Mouse (Mus musculus): ENCODE results near the gene Scd4. TPM values are rescaled to one million over a fixed set of nuclear protein-coding genes. Genes with fewer than 3 reads are reported as not detected.
"Not testable (repeated sequence)": the region's sequence is repeated elsewhere in the genome, so short reads cannot be mapped to it uniquely, and the experiment has no call there.

The Scd4 gene
- polyA plus RNA-seq, 1 experiment from 2014 or later: 0.13 TPM

DNA sequence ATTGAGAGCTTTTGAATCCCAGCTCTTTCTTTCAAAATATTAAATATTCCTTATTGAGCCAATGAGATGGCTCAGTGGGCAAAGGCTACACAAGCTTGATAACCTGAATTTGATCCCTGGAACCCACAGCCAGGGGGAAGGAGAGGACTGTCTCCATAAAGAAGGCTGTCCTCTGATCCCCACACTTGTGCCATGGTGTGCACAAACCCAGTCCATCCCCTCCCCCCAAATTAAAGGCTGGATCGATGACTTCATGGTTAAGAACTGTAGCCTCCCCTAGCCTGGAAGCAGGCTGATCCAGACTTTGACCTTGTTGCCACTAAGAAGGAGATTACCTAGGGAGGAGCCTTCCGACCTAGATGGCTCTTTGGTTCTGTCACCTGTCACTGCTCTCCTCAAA lies 11.3 kb upstream of the Scd4 start:
- no peaks in the 10 kb centered on the region for H3K4me1 ChIP-seq
- H3K27me3 ChIP-seq: no peaks in the 10 kb centered on the region
- no peak overlapping the region for H3K9ac ChIP-seq
- ATAC-seq (ENCODE audit: low FRiP score, low read depth): no peak
- H3K36me3 ChIP-seq: no peaks in the 10 kb centered on the region; the same call in 1 of the 2 replicates
- H3K27ac ChIP-seq: no peak overlapping the region
- 0 out of 2 replicates have a peak, but pooled peaks cover 5% of the 10 kb centered on the region for H3K9me3 ChIP-seq
- 76% methylated on average over 2 of the region's 2 CpGs for whole genome bisulfite sequencing
- no peak overlapping the region for H3K4me2 ChIP-seq (replicated peaks)
- no peak overlapping the region for H3K4me3 ChIP-seq

DNA sequence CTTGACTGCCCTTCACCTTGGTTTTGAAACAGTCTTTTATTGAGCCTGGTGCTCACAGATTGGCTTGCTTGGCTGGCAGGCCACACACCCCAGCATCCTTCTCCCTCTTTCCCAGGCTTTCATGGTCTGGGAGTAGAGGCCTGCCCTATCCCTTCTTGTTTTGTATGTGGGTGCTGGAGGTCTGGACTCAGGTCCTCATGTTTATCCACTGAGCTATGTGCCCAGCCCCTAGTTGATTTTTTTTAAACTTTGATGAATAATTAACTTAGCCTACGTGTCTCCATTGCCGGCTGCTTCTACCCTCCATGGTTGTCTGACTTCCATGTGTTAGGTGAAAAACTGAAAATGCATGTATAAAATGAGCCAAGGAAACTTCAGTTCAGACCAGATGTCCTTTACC lies 3.3 kb upstream of the Scd4 start:
- WGBS: 97% methylated on average over 2 of the region's 2 CpGs
- Histone ChIP-seq H3K4me2 (replicated peaks) (no peak overlapping the region), H3K27ac (no peak overlapping the region), H3K4me3 (no peak overlapping the region), H3K36me3 (peaks cover 3% of the 10 kb centered on the region; the same call in 1 of the 2 replicates), H3K9ac (no peak overlapping the region), H3K4me1 (no peaks in the 10 kb centered on the region), H3K27me3 (no peaks in the 10 kb centered on the region), H3K9me3 (no peaks in the 10 kb centered on the region)
- no peak for ATAC-seq (ENCODE audit: low FRiP score, low read depth)

DNA sequence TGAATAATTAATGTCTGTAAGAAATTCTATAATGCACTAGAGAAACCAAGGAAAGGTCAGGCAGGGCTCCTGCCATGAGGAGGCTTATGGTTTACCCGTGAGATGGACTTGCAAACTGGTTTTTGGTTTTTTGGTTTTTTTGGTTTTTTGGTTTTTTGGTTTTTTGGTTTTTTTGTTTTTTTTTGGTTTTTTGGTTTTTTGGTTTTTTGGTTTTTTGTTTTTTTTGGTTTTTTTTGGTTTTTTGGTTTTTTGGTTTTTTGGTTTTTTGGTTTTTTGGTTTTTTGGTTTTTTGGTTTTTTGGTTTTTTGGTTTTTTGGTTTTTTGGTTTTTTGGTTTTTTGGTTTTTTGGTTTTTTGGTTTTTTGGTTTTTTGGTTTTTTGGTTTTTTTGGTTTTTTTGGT lies 1.8 kb upstream of the Scd4 start:
- 89% methylated on average over 1 of the region's 1 CpGs for WGBS
- ATAC-seq (ENCODE audit: low FRiP score, low read depth); H3K27me3 ChIP-seq; H3K4me1 ChIP-seq; H3K4me2 ChIP-seq (replicated peaks); H3K36me3 ChIP-seq; H3K9ac ChIP-seq; H3K9me3 ChIP-seq; H3K4me3 ChIP-seq; H3K27ac ChIP-seq: not testable (repeated sequence)

DNA sequence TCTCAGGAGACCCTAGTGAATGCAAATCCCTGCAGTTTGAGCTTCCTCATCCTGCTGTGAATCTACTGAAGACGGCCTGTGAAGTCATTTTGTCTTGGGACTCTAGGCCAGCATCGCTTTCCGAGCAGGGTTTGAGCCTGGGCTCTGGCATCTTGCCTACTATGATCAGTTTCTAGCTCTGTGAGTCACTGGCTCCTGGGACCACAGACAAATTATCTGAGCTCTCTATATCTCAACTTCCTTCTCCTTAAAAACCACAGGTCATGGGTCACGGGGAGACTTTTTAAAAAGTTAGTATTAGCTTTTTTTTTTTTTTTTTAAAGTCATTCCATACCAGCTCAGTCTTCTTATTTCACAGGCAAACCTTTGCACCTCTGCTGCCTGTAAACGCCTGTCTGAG lies 981 bp upstream of the Scd4 start:
- H3K4me3 ChIP-seq: no peak overlapping the region
- no peak overlapping the region for H3K27ac ChIP-seq
- H3K36me3 ChIP-seq: peaks cover 3% of the 10 kb centered on the region; the same call in 1 of the 2 replicates
- H3K4me1 ChIP-seq: no peaks in the 10 kb centered on the region
- H3K4me2 ChIP-seq (replicated peaks): no peak overlapping the region
- H3K9ac ChIP-seq: no peak overlapping the region
- WGBS: 83% methylated on average over 5 of the region's 5 CpGs
- H3K9me3 ChIP-seq: no peaks in the 10 kb centered on the region
- H3K27me3 ChIP-seq: no peaks in the 10 kb centered on the region
- no peak for ATAC-seq (ENCODE audit: low FRiP score, low read depth)

DNA sequence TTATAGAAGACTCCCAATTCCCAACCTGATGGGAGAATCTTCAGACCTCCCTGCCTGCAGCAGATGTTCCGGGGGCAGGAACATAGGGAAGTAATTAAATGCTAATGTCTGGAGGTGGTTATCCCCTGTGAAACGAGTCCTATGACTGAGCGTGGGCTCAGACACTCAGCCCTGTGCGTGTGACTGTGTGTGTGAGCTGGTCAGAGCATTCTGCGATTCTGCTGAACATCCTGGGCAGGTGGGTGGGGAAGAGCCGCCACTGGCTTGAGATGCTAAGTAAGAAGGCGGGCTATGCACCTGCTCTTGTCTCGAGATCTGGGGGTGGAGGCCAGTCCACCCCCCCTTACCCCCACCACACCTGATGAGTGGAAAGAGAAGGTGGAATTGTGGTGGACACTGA lies 566 bp upstream of the Scd4 start:
- no peak overlapping the region for H3K4me2 ChIP-seq (replicated peaks)
- no peak overlapping the region for H3K4me3 ChIP-seq
- no peaks in the 10 kb centered on the region for H3K4me1 ChIP-seq
- H3K27me3 ChIP-seq: no peaks in the 10 kb centered on the region
- no peaks in the 10 kb centered on the region for H3K9me3 ChIP-seq
- no peak for ATAC-seq (ENCODE audit: low FRiP score, low read depth)
- H3K27ac ChIP-seq: no peak overlapping the region
- peaks cover under 1% of the 10 kb centered on the region; the same call in 1 of the 2 replicates for H3K36me3 ChIP-seq
- no peak overlapping the region for H3K9ac ChIP-seq
- 54% methylated on average over 8 of the region's 8 CpGs for WGBS

DNA sequence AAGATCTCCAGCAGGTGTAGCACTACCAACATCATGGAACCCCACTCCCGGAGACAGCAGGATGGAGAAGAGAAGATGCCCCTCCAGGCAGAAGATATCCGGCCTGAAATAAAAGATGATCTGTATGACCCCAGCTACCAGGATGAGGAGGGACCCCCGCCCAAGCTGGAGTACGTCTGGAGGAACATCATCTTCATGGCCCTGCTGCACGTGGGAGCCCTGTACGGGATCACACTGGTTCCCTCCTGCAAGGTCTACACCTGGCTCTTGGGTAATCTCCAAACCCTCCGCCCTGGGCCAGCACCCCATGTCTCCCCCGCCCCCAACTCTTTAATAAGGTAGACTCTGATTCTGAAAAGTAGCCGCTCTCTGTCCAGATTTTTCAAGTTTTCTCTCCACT lies 1.1 kb downstream of the Scd4 start:
- WGBS: 88% methylated on average over 9 of the region's 9 CpGs
- Histone ChIP-seq H3K36me3 (no peaks in the 10 kb centered on the region), H3K9me3 (no peaks in the 10 kb centered on the region), H3K27ac (no peak overlapping the region), H3K4me3 (no peak overlapping the region), H3K27me3 (no peaks in the 10 kb centered on the region), H3K4me1 (no peaks in the 10 kb centered on the region), H3K4me2 (replicated peaks) (no peak overlapping the region), H3K9ac (no peak overlapping the region)
- no peak for ATAC-seq (ENCODE audit: low FRiP score, low read depth)

DNA sequence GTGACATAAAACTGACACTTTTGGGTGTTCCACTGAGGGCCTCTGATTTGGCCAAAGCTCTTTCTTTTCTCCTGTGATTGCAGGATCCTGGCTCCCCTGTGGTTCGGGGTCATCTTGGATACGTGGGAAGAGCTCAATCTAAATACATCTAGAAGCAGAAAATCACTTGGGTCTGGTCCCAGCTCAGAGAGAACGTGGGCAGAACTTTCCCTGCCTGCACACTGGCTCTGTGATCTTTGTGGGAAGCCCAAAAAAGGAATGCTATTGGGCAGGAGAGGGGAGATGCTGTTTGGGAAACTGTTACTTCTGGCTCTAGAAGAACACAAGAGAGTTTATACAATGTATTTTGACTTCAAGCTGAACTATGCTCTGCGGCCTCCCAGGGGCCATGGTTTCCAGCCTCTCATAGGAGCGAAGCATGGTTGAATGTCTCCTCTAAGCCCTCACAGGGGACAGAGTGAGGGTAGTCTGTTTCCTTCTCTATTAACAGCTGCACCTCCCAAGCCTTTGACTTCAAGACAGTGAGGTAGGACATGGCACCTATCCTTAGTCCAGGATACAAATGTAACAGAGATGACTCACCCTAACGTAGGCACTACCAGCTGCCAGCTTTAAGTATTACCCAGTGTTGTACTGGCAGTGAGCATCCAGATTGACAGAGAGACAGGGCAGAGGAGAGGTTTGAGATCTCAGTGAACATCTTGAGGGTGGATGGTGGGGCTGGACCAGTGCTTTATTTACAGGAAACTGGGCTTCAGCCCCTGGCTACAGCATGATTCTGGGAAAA lies 3.2 kb downstream of the Scd4 start:
- H3K36me3 ChIP-seq: no peaks in the 10 kb centered on the region
- H3K27me3 ChIP-seq: no peaks in the 10 kb centered on the region
- no peak for ATAC-seq (ENCODE audit: low FRiP score, low read depth)
- no peak overlapping the region for H3K4me2 ChIP-seq (replicated peaks)
- no peak overlapping the region for H3K4me3 ChIP-seq
- WGBS: 79% methylated on average over 6 of the region's 6 CpGs
- no peak overlapping the region for H3K27ac ChIP-seq
- H3K4me1 ChIP-seq: no peaks in the 10 kb centered on the region
- no peaks in the 10 kb centered on the region for H3K9me3 ChIP-seq
- no peak overlapping the region for H3K9ac ChIP-seq

DNA sequence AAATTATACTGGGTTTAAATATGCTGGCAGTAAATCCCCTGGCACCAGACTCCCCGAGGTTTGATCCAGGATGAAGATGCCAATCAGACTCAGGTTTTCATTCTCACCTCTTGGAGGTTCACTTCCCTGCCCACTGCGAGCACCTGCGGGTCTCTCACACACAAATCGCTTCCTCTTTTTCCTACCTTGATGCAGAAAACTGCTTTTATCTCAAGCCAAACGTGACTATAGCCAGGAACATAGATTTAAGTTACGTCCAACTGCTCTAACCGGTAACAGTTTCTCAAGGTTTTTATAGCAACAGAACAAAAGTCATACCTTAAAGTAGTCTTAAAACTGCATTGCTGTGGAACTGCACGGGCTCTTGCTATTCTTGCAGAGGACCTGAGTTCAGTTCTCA lies 16.8 kb downstream of the Scd4 start:
- Histone ChIP-seq H3K4me3 (no peak overlapping the region), H3K9me3 (no peaks in the 10 kb centered on the region), H3K9ac (no peak overlapping the region), H3K4me2 (replicated peaks) (no peak overlapping the region), H3K36me3 (no peaks in the 10 kb centered on the region), H3K4me1 (no peaks in the 10 kb centered on the region), H3K27ac (no peak overlapping the region), H3K27me3 (no peaks in the 10 kb centered on the region)
- ATAC-seq (ENCODE audit: low FRiP score, low read depth): no peak
- 86% methylated on average over 8 of the region's 8 CpGs for WGBS

DNA sequence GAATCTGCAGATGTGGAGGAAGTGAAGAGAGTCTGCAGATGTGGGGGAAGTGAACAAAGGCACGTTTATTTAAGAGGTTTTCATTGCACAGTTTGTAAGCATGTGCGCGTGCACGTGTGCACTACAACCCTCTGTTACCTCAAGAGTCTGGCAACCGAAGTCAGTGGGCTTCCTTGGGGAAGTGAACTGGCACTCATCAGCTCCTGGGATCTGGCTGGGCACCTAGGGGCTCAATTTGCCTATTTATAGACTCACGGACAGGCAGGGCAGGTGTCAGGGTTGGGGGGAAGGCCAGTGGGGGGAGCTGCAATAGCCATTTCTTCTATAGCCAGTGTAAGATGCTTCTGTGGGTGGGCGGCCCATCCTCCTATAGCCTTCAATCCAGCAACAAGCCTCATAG lies 18.9 kb downstream of the Scd4 start:
- Histone ChIP-seq H3K9ac (no peak overlapping the region), H3K4me1 (no peaks in the 10 kb centered on the region), H3K27ac (no peak overlapping the region), H3K27me3 (no peaks in the 10 kb centered on the region), H3K4me3 (no peak overlapping the region), H3K36me3 (no peaks in the 10 kb centered on the region), H3K4me2 (replicated peaks) (no peak overlapping the region), H3K9me3 (no peaks in the 10 kb centered on the region)
- ATAC-seq (ENCODE audit: low FRiP score, low read depth): no peak
- WGBS: 74% methylated on average over 7 of the region's 7 CpGs

DNA sequence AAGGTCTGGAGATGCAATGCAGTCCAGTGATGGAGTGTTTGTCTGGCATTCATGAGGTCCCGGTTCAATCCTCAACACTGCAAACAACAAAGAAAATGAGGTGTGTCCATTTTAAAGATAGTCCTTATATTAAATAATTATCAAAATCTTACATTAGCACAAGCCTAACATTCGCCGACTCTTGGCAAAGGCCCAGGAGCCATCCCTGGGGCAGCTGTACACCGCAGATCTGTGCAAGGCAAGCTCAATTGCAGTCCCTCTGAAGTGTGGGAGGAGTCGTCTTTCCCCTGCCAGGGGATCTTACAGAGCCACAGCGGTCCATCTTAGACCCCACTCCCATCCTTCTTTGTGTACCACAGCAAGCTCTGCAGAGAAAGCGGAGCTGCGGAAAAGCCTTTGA lies 25.8 kb downstream of the Scd4 start:
- H3K4me3 ChIP-seq: no peak overlapping the region
- 0 out of 2 replicates have a peak, but pooled peaks cover 4% of the 10 kb centered on the region for H3K9me3 ChIP-seq
- 66% methylated on average over 8 of the region's 8 CpGs for WGBS
- no peaks in the 10 kb centered on the region for H3K4me1 ChIP-seq
- H3K4me2 ChIP-seq (replicated peaks): no peak overlapping the region
- no peaks in the 10 kb centered on the region for H3K27me3 ChIP-seq
- no peaks in the 10 kb centered on the region for H3K36me3 ChIP-seq
- ATAC-seq (ENCODE audit: low FRiP score, low read depth): no peak
- H3K27ac ChIP-seq: no peak overlapping the region
- H3K9ac ChIP-seq: no peak overlapping the region

DNA sequence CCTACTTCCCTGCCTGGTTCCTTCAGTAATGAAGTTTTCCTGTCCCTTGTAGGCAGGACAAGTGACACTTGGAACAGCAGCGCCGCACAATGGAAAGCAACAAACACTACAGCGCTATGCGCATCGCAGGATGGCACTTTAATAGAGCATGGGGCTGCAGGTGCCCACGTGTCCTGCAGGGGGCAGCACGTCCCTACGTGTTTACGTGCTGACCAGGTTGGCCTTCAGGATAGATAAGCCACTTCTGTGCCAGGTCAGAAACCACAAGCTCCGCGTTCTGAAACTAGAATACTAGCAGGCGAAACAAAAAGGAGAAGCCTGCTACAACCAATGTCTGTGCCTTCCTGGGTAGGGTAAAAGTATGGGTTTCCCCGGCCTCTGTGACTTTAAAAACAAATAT lies 30.6 kb downstream of the Scd4 start:
- H3K27ac ChIP-seq: no peak overlapping the region
- 21% methylated on average over 13 of the region's 13 CpGs for WGBS
- H3K9ac ChIP-seq: no peak overlapping the region
- no peak overlapping the region for H3K4me3 ChIP-seq
- H3K4me1 ChIP-seq: no peaks in the 10 kb centered on the region
- ATAC-seq (ENCODE audit: low FRiP score, low read depth): no peak
- H3K4me2 ChIP-seq (replicated peaks): no peak overlapping the region
- H3K9me3 ChIP-seq: 0 out of 2 replicates have a peak, but pooled peaks cover 4% of the 10 kb centered on the region
- no peaks in the 10 kb centered on the region for H3K27me3 ChIP-seq
- H3K36me3 ChIP-seq: no peaks in the 10 kb centered on the region

DNA sequence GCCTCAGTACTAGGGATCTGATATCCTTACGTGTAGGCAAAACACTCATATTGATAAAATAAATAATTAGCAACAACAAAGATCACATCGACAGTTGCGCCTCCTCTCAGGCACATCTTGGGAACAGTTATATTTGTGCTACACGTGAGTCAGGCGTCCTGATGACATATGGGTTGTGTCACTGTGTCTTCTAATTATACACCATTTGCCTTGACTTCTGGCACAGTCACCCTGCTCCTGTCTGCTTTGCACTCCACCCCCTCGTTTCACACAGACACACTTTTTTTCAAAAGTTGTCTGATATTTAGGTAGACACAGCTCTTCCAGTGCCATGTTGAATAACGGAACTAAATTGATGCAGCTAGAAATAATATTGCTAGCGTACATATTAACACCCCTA lies 31.1 kb downstream of the Scd4 start:
- no peak overlapping the region for H3K4me3 ChIP-seq
- H3K36me3 ChIP-seq: no peaks in the 10 kb centered on the region
- H3K27me3 ChIP-seq: no peaks in the 10 kb centered on the region
- 79% methylated on average over 8 of the region's 8 CpGs for WGBS
- H3K4me1 ChIP-seq: no peaks in the 10 kb centered on the region
- no peak overlapping the region for H3K27ac ChIP-seq
- no peak for ATAC-seq (ENCODE audit: low FRiP score, low read depth)
- 0 out of 2 replicates have a peak, but pooled peaks cover 4% of the 10 kb centered on the region for H3K9me3 ChIP-seq
- H3K4me2 ChIP-seq (replicated peaks): no peak overlapping the region
- H3K9ac ChIP-seq: no peak overlapping the region

DNA sequence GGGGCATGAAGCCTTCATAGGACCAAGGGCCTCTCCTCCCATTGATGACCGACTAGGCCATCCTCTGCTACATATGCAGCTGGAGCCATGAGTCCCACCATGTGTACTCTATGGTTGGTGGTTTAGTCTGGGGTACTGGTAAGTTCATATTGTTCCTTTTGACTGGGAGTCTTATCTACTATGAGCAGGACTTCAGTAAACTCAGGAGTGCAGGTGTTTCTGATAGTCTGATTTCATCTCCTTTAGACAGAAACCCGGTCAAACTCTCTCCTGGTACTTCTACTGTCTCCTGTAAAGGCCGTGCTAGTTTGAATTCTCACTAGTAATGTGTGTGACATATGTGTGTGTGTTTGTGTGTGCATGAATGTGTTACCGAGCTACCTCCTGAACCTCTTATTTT lies 32.8 kb downstream of the Scd4 start:
- no peak overlapping the region for H3K4me3 ChIP-seq
- no peak overlapping the region for H3K9ac ChIP-seq
- H3K4me2 ChIP-seq (replicated peaks): no peak overlapping the region
- H3K27ac ChIP-seq: no peak overlapping the region
- WGBS: 93% methylated on average over 4 of the region's 4 CpGs
- H3K27me3 ChIP-seq: no peaks in the 10 kb centered on the region
- no peaks in the 10 kb centered on the region for H3K36me3 ChIP-seq
- H3K4me1 ChIP-seq: peaks cover 4% of the 10 kb centered on the region; the same call in 1 of the 2 replicates
- 0 out of 2 replicates have a peak, but pooled peaks cover 3% of the 10 kb centered on the region for H3K9me3 ChIP-seq
- ATAC-seq (ENCODE audit: low FRiP score, low read depth): no peak

Data from limb, embryonic 13.5 days (tissue).